Mouse (Mus musculus): ENCODE measurements at regions not wholly inside any gene's neighbourhood (a gene's known extent, or its start where the extent isn't known, plus 50 kb on each side); places are given as distances from the start of the nearest gene placed in this dataset.
A peak's percentile ranks its signal among the peaks of the same experiment; 100 is the strongest.

- no peak for DNase-seq (ENCODE audit: extremely low read depth, low read depth, low spot score)
- Histone ChIP-seq H3K27me3 (ENCODE audit: control insufficient read depth, insufficient read depth, low read length) (no peaks in the 10 kb centered on the region), H3K4me3 (ENCODE audit: insufficient read depth, low read depth, low read length) (no peak overlapping the region), H3K36me3 (ENCODE audit: control insufficient read depth, insufficient read depth, low read length) (no peaks in the 10 kb centered on the region), H3K4me1 (ENCODE audit: control insufficient read depth, insufficient read depth, low read length) (no peaks in the 10 kb centered on the region), H3K27ac (replicated peaks; ENCODE audit: insufficient read depth, low read depth, low read length) (no peak overlapping the region), H3K9ac (ENCODE audit: low read depth, low read length) (no peak overlapping the region), H3K79me2 (ENCODE audit: control insufficient read depth, insufficient read depth, low read length) (no peaks in the 10 kb centered on the region)
- WGBS: 85% methylated on average over 1 of the region's 1 CpGs
- TF ChIP-seq CTCF (IDR thresholded peaks at IDR 0.05; ENCODE audit: low read depth, low read length) (no peak), POLR2A (IDR thresholded peaks at IDR 0.05; ENCODE audit: extremely low read depth, insufficient read depth, low read length) (no peak)
These were observed 1425.1 kb downstream of the Fam181b start for GRCm38 (mm10) chr7:94504748-94505147.

DNA sequence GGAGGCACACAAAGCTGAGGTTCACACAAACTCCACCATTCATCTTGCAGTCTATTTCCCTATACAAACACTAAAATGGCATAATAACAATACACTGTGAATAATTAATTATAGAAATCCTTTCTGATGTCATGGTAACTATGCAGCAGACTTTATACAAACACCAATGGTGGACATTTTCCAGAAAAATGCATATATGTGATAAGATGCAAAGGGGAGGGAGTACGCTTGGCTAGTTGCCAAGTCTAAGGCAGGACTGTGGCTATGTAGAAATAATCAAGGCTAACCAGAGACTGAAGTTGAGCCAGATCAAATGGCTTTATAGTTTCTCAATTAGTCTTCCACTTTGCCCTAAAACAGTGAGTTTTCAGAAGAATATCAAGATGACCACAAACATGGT lies 1437.3 kb downstream of the Fam181b start:
- 75% methylated on average over 1 of the region's 1 CpGs for WGBS
- Histone ChIP-seq H3K4me1 (ENCODE audit: control insufficient read depth, insufficient read depth, low read length) (no peaks in the 10 kb centered on the region), H3K27me3 (ENCODE audit: control insufficient read depth, insufficient read depth, low read length) (no peaks in the 10 kb centered on the region), H3K4me3 (ENCODE audit: insufficient read depth, low read depth, low read length) (no peak overlapping the region), H3K9ac (ENCODE audit: low read depth, low read length) (no peak overlapping the region), H3K79me2 (ENCODE audit: control insufficient read depth, insufficient read depth, low read length) (no peaks in the 10 kb centered on the region), H3K27ac (replicated peaks; ENCODE audit: insufficient read depth, low read depth, low read length) (no peak overlapping the region), H3K36me3 (ENCODE audit: control insufficient read depth, insufficient read depth, low read length) (no peaks in the 10 kb centered on the region)
- DNase-seq (ENCODE audit: extremely low read depth, low read depth, low spot score): no peak
- TF ChIP-seq POLR2A (IDR thresholded peaks at IDR 0.05; ENCODE audit: extremely low read depth, insufficient read depth, low read length): no peak
- TF ChIP-seq CTCF (IDR thresholded peaks at IDR 0.05; ENCODE audit: low read depth, low read length): no peak

DNA sequence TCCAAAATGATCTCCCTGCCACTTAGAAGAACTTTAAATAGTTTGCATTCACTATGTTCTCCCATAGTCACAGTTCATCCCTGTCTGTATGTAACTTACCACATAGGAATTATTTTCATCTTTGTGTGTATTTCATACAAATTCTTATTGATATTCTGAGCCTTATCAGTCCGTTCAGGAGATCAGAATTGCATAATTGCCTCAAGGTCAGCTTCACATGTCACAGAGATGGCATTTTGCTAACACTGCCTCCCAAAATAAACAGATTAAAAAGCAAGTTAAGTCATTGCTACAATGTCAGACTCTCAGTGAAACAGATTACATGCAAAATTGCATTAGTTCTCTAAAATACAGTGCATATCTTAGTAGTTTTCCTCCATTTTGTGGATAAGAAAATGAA lies 1452.9 kb downstream of the Fam181b start:
- Histone ChIP-seq H3K27ac (replicated peaks; ENCODE audit: insufficient read depth, low read depth, low read length) (no peak overlapping the region), H3K4me1 (ENCODE audit: control insufficient read depth, insufficient read depth, low read length) (no peaks in the 10 kb centered on the region), H3K36me3 (ENCODE audit: control insufficient read depth, insufficient read depth, low read length) (no peaks in the 10 kb centered on the region), H3K79me2 (ENCODE audit: control insufficient read depth, insufficient read depth, low read length) (no peaks in the 10 kb centered on the region), H3K9ac (ENCODE audit: low read depth, low read length) (no peak overlapping the region), H3K4me3 (ENCODE audit: insufficient read depth, low read depth, low read length) (no peak overlapping the region), H3K27me3 (ENCODE audit: control insufficient read depth, insufficient read depth, low read length) (no peaks in the 10 kb centered on the region)
- 10% methylated on average over 1 of the region's 1 CpGs for whole genome bisulfite sequencing
- DNase-seq (ENCODE audit: extremely low read depth, low read depth, low spot score): peak; percentile 87
- TF ChIP-seq POLR2A (IDR thresholded peaks at IDR 0.05; ENCODE audit: extremely low read depth, insufficient read depth, low read length) (no peak), CTCF (IDR thresholded peaks at IDR 0.05; ENCODE audit: low read depth, low read length) (no peak)

DNA sequence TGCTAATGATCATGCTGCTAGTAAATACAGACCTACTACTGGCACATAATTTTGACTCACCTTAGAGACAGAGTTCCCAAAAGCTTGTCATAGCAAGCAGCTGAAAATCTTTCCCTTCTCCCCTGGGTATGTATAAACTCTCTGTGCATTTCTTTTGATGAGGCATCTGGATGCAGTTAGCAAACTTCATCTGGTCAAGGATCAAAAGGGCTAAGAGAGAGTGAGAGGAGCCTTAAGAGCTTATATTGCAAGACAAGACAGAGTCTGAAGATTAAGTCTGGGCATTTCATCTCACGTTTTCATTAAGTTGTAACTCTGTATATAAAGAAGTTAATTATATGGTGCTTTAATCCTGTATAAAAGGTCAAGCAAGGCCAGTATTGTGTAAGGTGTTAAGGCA lies 1468.7 kb downstream of the Fam181b start:
- Histone ChIP-seq H3K4me3 (ENCODE audit: insufficient read depth, low read depth, low read length) (no peak overlapping the region), H3K79me2 (ENCODE audit: control insufficient read depth, insufficient read depth, low read length) (no peaks in the 10 kb centered on the region), H3K36me3 (ENCODE audit: control insufficient read depth, insufficient read depth, low read length) (no peaks in the 10 kb centered on the region), H3K4me1 (ENCODE audit: control insufficient read depth, insufficient read depth, low read length) (no peaks in the 10 kb centered on the region), H3K9ac (ENCODE audit: low read depth, low read length) (no peak overlapping the region), H3K27ac (replicated peaks; ENCODE audit: insufficient read depth, low read depth, low read length) (no peak overlapping the region), H3K27me3 (ENCODE audit: control insufficient read depth, insufficient read depth, low read length) (no peaks in the 10 kb centered on the region)
- TF ChIP-seq POLR2A (IDR thresholded peaks at IDR 0.05; ENCODE audit: extremely low read depth, insufficient read depth, low read length): no peak
- no peak for TF ChIP-seq CTCF (IDR thresholded peaks at IDR 0.05; ENCODE audit: low read depth, low read length)
- no peak for DNase-seq (ENCODE audit: extremely low read depth, low read depth, low spot score)
- WGBS: 36% methylated on average over 1 of the region's 1 CpGs

DNA sequence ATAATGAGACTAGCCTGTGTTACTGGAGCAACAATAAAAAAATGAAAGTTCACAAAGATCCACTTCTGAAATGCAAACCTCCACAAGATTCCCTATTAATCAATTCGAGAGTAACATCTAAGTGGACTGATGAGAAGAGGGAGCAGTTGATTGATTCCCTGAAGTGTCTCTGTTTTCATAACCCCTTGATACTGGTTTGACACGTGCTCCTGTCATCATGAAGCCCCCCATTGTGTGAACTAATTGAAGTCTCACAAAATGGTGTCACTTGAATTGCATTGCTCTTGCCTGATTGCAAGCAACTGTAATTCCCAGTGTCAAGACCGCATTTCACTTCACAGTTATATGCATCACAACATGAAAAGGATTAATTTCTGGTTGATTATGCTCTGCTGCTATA lies 1501.8 kb downstream of the Fam181b start:
- Histone ChIP-seq H3K4me1 (ENCODE audit: control insufficient read depth, insufficient read depth, low read length) (no peaks in the 10 kb centered on the region), H3K36me3 (ENCODE audit: control insufficient read depth, insufficient read depth, low read length) (no peaks in the 10 kb centered on the region), H3K9ac (ENCODE audit: low read depth, low read length) (no peak overlapping the region), H3K4me3 (ENCODE audit: insufficient read depth, low read depth, low read length) (no peak overlapping the region), H3K27ac (replicated peaks; ENCODE audit: insufficient read depth, low read depth, low read length) (no peak overlapping the region), H3K27me3 (ENCODE audit: control insufficient read depth, insufficient read depth, low read length) (no peaks in the 10 kb centered on the region), H3K79me2 (ENCODE audit: control insufficient read depth, insufficient read depth, low read length) (no peaks in the 10 kb centered on the region)
- TF ChIP-seq POLR2A (IDR thresholded peaks at IDR 0.05; ENCODE audit: extremely low read depth, insufficient read depth, low read length): no peak
- TF ChIP-seq CTCF (IDR thresholded peaks at IDR 0.05; ENCODE audit: low read depth, low read length): no peak
- WGBS: 57% methylated on average over 3 of the region's 3 CpGs
- no peak for DNase-seq (ENCODE audit: extremely low read depth, low read depth, low spot score)

DNA sequence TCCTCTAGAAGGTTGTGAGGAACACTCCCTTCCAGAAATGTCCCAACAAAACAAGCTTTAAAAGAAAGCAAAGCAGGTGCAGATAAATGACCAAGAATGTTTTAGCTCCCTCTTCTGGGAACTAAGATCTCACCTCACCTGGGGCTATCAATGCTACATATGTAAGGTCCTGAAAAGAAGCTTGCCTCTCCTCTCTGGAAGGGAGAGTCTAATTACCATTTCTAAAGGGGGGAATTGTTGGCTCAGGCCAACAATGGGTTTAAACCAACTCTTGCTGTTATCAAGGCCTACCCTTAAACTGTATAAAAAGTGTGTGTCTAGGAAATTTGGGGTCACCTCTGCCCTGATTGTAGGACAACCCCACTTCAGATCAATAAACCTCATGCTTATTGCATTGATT lies 1508.1 kb downstream of the Fam181b start:
- Histone ChIP-seq H3K27ac (replicated peaks; ENCODE audit: insufficient read depth, low read depth, low read length) (no peak overlapping the region), H3K4me1 (ENCODE audit: control insufficient read depth, insufficient read depth, low read length) (no peaks in the 10 kb centered on the region), H3K27me3 (ENCODE audit: control insufficient read depth, insufficient read depth, low read length) (no peaks in the 10 kb centered on the region), H3K79me2 (ENCODE audit: control insufficient read depth, insufficient read depth, low read length) (no peaks in the 10 kb centered on the region), H3K4me3 (ENCODE audit: insufficient read depth, low read depth, low read length) (no peak overlapping the region), H3K9ac (ENCODE audit: low read depth, low read length) (no peak overlapping the region), H3K36me3 (ENCODE audit: control insufficient read depth, insufficient read depth, low read length) (no peaks in the 10 kb centered on the region)
- DNase-seq (ENCODE audit: extremely low read depth, low read depth, low spot score): no peak
- TF ChIP-seq CTCF (IDR thresholded peaks at IDR 0.05; ENCODE audit: low read depth, low read length) (no peak), POLR2A (IDR thresholded peaks at IDR 0.05; ENCODE audit: extremely low read depth, insufficient read depth, low read length) (no peak)

Data from liver, adult 2 months (tissue).